In genomic region chr3:85573216-85573863, GRCm38 (mm10) we compare ENCODE assay signal across 8 mouse cellular contexts. TPM values are rescaled to one million over a fixed set of nuclear protein-coding genes. Genes with fewer than 3 reads are reported as not detected.
A peak's percentile ranks its signal among the peaks of the same experiment; 100 is the strongest.
DNase-seq lines count a peak whose midpoint lies in the region; ATAC-seq lines count a peak whose summit lies in the region.

No protein-coding gene starts in this region.

- ATAC-seq in neural tube, embryonic 11.5 days (ENCODE audit: insufficient read depth, low FRiP score, low TSS enrichment), result peak; percentile 26
- no peak; the same call in 1 of the 2 replicates for ATAC-seq in forebrain, embryonic 12.5 days (ENCODE audit: low FRiP score)
- peak; percentile 11; the same call in 1 of the 2 replicates for ATAC-seq in liver, embryonic 11.5 days (replicated peaks; ENCODE audit: low FRiP score)
- ATAC-seq in stomach, embryonic 15.5 days (ENCODE audit: insufficient read depth, low FRiP score, low read depth), result peak; percentile 4; the same call in 1 of the 2 replicates

- no peaks in the 10 kb centered on the region for H3K4me1 ChIP-seq in neural tube, embryonic 11.5 days (ENCODE audit: control insufficient read depth, insufficient read depth, low read length)
- H3K4me1 ChIP-seq in forebrain, embryonic 12.5 days, result 0 out of 2 replicates have a peak, but pooled peaks cover 3% of the 10 kb centered on the region
- H3K4me1 ChIP-seq in liver, embryonic 11.5 days (replicated peaks; ENCODE audit: control insufficient read depth, insufficient read depth, low read length), result no peaks in the 10 kb centered on the region
- H3K4me1 ChIP-seq in stomach, embryonic 15.5 days, result no peaks in the 10 kb centered on the region

- no peaks in the 10 kb centered on the region for H3K27me3 ChIP-seq in neural tube, embryonic 11.5 days (ENCODE audit: control insufficient read depth, insufficient read depth, low read length)
- no peaks in the 10 kb centered on the region for H3K27me3 ChIP-seq in forebrain, embryonic 12.5 days
- H3K27me3 ChIP-seq in liver, embryonic 11.5 days (replicated peaks; ENCODE audit: control insufficient read depth, insufficient read depth, low read length), result no peaks in the 10 kb centered on the region
- no peaks in the 10 kb centered on the region for H3K27me3 ChIP-seq in stomach, embryonic 15.5 days (replicated peaks)

- no peak overlapping the region for H3K27ac ChIP-seq in neural tube, embryonic 11.5 days (ENCODE audit: low read depth, low read length)
- H3K27ac ChIP-seq in forebrain, embryonic 12.5 days, result no peak overlapping the region
- no peak overlapping the region for H3K27ac ChIP-seq in liver, embryonic 11.5 days (ENCODE audit: low read depth, low read length)
- no peak overlapping the region for H3K27ac ChIP-seq in stomach, embryonic 15.5 days

- no peaks in the 10 kb centered on the region for H3K9me3 ChIP-seq in neural tube, embryonic 11.5 days (ENCODE audit: control insufficient read depth, low read length)
- no peaks in the 10 kb centered on the region for H3K9me3 ChIP-seq in forebrain, embryonic 12.5 days
- no peaks in the 10 kb centered on the region for H3K9me3 ChIP-seq in liver, embryonic 11.5 days (ENCODE audit: control insufficient read depth, low read length)
- no peaks in the 10 kb centered on the region for H3K9me3 ChIP-seq in stomach, embryonic 15.5 days

- no peak overlapping the region for H3K9ac ChIP-seq in neural tube, embryonic 11.5 days (ENCODE audit: low read length)
- H3K9ac ChIP-seq in forebrain, embryonic 12.5 days, result no peak overlapping the region
- peak overlapping the region; percentile 15; the same call in 1 of the 2 replicates for H3K9ac ChIP-seq in liver, embryonic 11.5 days (ENCODE audit: low read depth, low read length)
- no peak overlapping the region for H3K9ac ChIP-seq in stomach, embryonic 15.5 days

- 26% methylated on average over 6 of the region's 6 CpGs for WGBS in neural tube, embryonic 11.5 days
- WGBS in forebrain, embryonic 12.5 days, result 24% methylated on average over 6 of the region's 6 CpGs
- 21% methylated on average over 6 of the region's 6 CpGs for WGBS in liver, embryonic 11.5 days
- 18% methylated on average over 6 of the region's 6 CpGs for WGBS in stomach, embryonic 15.5 days

- H3K36me3 ChIP-seq in neural tube, embryonic 11.5 days (ENCODE audit: control insufficient read depth, insufficient read depth, low read length), result no peaks in the 10 kb centered on the region
- no peaks in the 10 kb centered on the region for H3K36me3 ChIP-seq in forebrain, embryonic 12.5 days (replicated peaks)
- no peaks in the 10 kb centered on the region for H3K36me3 ChIP-seq in liver, embryonic 11.5 days (ENCODE audit: control insufficient read depth, insufficient read depth, low read length)
- no peaks in the 10 kb centered on the region for H3K36me3 ChIP-seq in stomach, embryonic 15.5 days

- DNase-seq in neural tube, embryonic 11.5 days (ENCODE audit: low spot score), result no peak
- no peak for DNase-seq in neural tube, embryonic 10.5 days (ENCODE audit: extremely low spot score, low spot score)
- no peak for DNase-seq in liver, embryonic 11.5 days (ENCODE audit: low spot score)
- DNase-seq in c-Kit-positive CD71-positive TER-119-positive erythroid progenitor cells, embryonic 14.5 days (ENCODE audit: low spot score), result no peak
- no peak for DNase-seq in kidney, postnatal 14 days
- no peak for DNase-seq in frontal cortex, adult 2 months (ENCODE audit: extremely low spot score in 1 of 2, low spot score in 1 of 2)

- H3K4me3 ChIP-seq in neural tube, embryonic 11.5 days (ENCODE audit: low read depth, low read length), result peak overlapping the region; percentile 77; the same call in 1 of the 2 replicates
- peak overlapping the region; percentile 66 for H3K4me3 ChIP-seq in forebrain, embryonic 12.5 days (replicated peaks)
- H3K4me3 ChIP-seq in liver, embryonic 11.5 days (ENCODE audit: low read depth, low read length), result peak overlapping the region; percentile 84
- peak overlapping the region; percentile 63 for H3K4me3 ChIP-seq in stomach, embryonic 15.5 days (replicated peaks)

- H3K4me2 ChIP-seq in neural tube, embryonic 11.5 days (ENCODE audit: low read depth), result peak overlapping the region; percentile 29
- peak overlapping the region; percentile 65 for H3K4me2 ChIP-seq in forebrain, embryonic 12.5 days
- H3K4me2 ChIP-seq in liver, embryonic 11.5 days, result peak overlapping the region; percentile 73
- H3K4me2 ChIP-seq in stomach, embryonic 15.5 days, result peak overlapping the region; percentile 60

RNA-seq across cellular contexts. Expression of gene Gatb, which starts 0.6 kb away (rescaled TPM):
- polyA plus RNA-seq in neural tube, embryonic 11.5 days (2014; fragmentation: Nextera tagmentation; extraction: Ambion mirVana), result 23.2 and 25.3 TPM in 2 replicates
- polyA plus RNA-seq in forebrain, embryonic 12.5 days (2016; fragmentation: Nextera tagmentation; extraction: Ambion mirVana), result 20.3 and 25.3 TPM in 2 replicates
- polyA plus RNA-seq in liver, embryonic 11.5 days (2014; fragmentation: Nextera tagmentation; extraction: Ambion mirVana), result 32.9 and 39.9 TPM in 2 replicates
- 22.2 and 22.9 TPM in 2 replicates for polyA plus RNA-seq in stomach, embryonic 15.5 days (2015; fragmentation: Nextera tagmentation; extraction: Ambion mirVana)
- polyA plus RNA-seq in frontal cortex, adult 2 months (2012; rRNA removed), result 14.6 and 16.6 TPM in 2 replicates
